Mouse (Mus musculus) cerebellum, adult 2 months (tissue): ENCODE measurements at regions not wholly inside any gene's neighbourhood (a gene's known extent, or its start where the extent isn't known, plus 50 kb on each side); places are given as distances from the start of the nearest gene placed in this dataset.
A peak's percentile ranks its signal among the peaks of the same experiment; 100 is the strongest.

Experiments
- CTCF ChIP-seq: fragments of 200-500 bp; IDR thresholded peaks from 2 replicates; pipeline ENCODE4 v1.5.1; 2011; ENCODE audit warnings: low read depth, mild to moderate bottlenecking, control low read depth, low read length, moderate library complexity, borderline replicate concordance; ENCODE audit not compliant: insufficient read depth
- POLR2A ChIP-seq: fragments of 200-500 bp; IDR thresholded peaks from 2 replicates; pipeline ENCODE4 v1.6.1; 2011; ENCODE audit warnings: low read length, control low read depth, borderline replicate concordance; ENCODE audit not compliant: insufficient read depth

DNA sequence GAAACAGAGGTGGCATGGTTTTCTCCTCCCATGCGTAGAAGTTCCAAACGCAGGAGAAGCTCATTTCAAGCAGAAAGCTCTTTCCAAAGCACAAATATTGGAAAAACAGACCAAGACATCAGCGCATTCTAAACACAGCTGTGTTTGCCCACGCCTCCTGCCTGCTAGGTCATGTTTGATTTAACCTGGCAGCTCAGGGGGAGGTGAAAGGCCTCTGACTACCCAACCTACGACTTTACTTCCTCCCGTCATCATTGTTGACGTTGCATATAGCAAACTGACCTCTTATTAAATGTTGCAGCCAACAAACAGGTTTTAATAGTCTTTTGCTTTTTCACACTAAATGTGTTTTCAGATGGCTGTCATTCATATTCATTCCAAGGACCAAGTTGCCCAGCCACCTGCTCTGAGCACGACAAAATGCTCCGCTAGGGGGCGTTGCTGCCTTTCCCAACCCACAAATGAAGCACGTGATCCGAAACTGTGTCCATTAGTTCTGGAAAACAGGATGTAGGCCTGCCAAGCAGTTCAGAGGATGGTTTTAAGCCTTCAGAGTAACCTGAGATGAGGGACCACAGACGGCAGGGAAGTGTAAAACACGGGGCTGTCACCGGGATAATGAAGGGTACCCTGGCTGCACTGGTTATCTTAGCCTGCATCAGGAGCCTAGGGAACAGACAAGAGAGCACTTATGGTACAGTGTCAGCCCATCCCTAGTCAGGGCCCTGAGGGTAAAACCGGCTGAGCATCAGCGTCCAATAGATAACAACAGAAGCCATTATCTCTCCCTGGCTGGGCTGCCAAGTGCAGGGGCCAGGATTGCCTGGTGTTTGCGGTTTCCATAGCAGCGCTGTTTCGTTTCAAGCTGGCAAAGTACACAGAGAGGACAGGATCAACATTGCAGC, 67.6 kb upstream of the Noct start:
- TF ChIP-seq CTCF (peak; percentile 52; the same call in 1 of the 2 replicates), POLR2A (no peak)
